Mouse (Mus musculus) megakaryocyte, embryonic 14.5 days (primary cell): Measurements from ENCODE around the gene Emc8. TPM values are rescaled to one million over a fixed set of nuclear protein-coding genes. Genes with fewer than 3 reads are reported as not detected.

Experiments
- H3K27me3 ChIP-seq: replicated peaks from 2 replicates; pipeline ENCODE3; 2012; ENCODE audit warnings: inconsistent platforms
- H3K36me3 ChIP-seq: replicated peaks from 2 replicates; pipeline ENCODE3; 2012; ENCODE audit warnings: low read length, inconsistent platforms, mixed read lengths
- H3K4me1 ChIP-seq: 2 replicates; pipeline ENCODE4 v1.6.1; 2012; ENCODE audit warnings: inconsistent platforms
- H3K4me3 ChIP-seq: replicated peaks from 2 replicates; pipeline ENCODE3; 2012; ENCODE audit warnings: moderate library complexity, mild to moderate bottlenecking, inconsistent platforms
- H3K9me3 ChIP-seq: 2 replicates; pipeline ENCODE4 v1.6.1; 2012; ENCODE audit warnings: inconsistent platforms
- FLI1 ChIP-seq: IDR thresholded peaks from 2 replicates; pipeline ENCODE4 v1.6.1; 2012; ENCODE audit warnings: low read length, inconsistent platforms, mixed read lengths
- GATA1 ChIP-seq: IDR thresholded peaks from 3 replicates; pipeline ENCODE4 v1.6.1; 2012; ENCODE audit warnings: mixed read lengths, low read length, inconsistent platforms, borderline replicate concordance
- polyA plus RNA-seq: library from polyadenylated mRNA; stranded (reverse); fragments of >175 nt; gene quantifications from 2 replicates; pipeline ENCODE4 v1.2.3, GENCODE M21; 2012; ENCODE audit warnings: low replicate concordance; ENCODE audit not compliant: insufficient read depth

Emc8 gene
- polyA plus RNA-seq, 1 experiment: 78.8 TPM

GRCm38 (mm10) chr8:120656322-120657052 is 11.9 kb downstream of the Emc8 start:
- H3K9me3 ChIP-seq: no peaks in the 10 kb centered on the region
- no peaks in the 10 kb centered on the region for H3K27me3 ChIP-seq
- H3K4me1 ChIP-seq: peaks cover 21% of the 10 kb centered on the region
- TF ChIP-seq GATA1 (no peak), FLI1 (no peak)
- H3K36me3 ChIP-seq: peaks cover 91% of the 10 kb centered on the region
- no peak overlapping the region for H3K4me3 ChIP-seq

- Histone ChIP-seq H3K36me3 (peaks cover 11% of the 10 kb centered on the region), H3K4me1 (peaks cover 8% of the 10 kb centered on the region), H3K9me3 (no peaks in the 10 kb centered on the region), H3K27me3 (peaks cover 67% of the 10 kb centered on the region), H3K4me3 (no peak within 1 kb of the TSS)
- TF ChIP-seq GATA1 (no peak), FLI1 (no peak)
These were observed 20.8 kb downstream of the Emc8 start, which contains the start of gene 1190005I06Rik for GRCm38 (mm10) chr8:120647532-120647931. Gene 1190005I06Rik (minus strand): TSS chr8:120647632.

GRCm38 (mm10) chr8:120644663-120645062 is 23.7 kb downstream of the Emc8 start:
- TF ChIP-seq GATA1: no peak
- TF ChIP-seq FLI1: no peak

GRCm38 (mm10) chr8:120642031-120642662 is 26.2 kb downstream of the Emc8 start:
- H3K27me3 ChIP-seq: peaks cover 67% of the 10 kb centered on the region
- H3K4me3 ChIP-seq: no peak overlapping the region
- H3K9me3 ChIP-seq: peaks cover 15% of the 10 kb centered on the region
- peaks cover 22% of the 10 kb centered on the region for H3K4me1 ChIP-seq
- H3K36me3 ChIP-seq: no peaks in the 10 kb centered on the region
- no peak for TF ChIP-seq GATA1
- no peak for TF ChIP-seq FLI1

More at GRCm38 (mm10) chr8:120644663-120645062, 23.7 kb downstream of the Emc8 start:
- H3K36me3 ChIP-seq: no peaks in the 10 kb centered on the region
- H3K27me3 ChIP-seq: peaks cover 74% of the 10 kb centered on the region
- H3K4me3 ChIP-seq: no peak overlapping the region
- H3K4me1 ChIP-seq: peaks cover 16% of the 10 kb centered on the region
- H3K9me3 ChIP-seq: peaks cover 5% of the 10 kb centered on the region; the same call in 1 of the 2 replicates

- H3K4me1 ChIP-seq: peaks cover 31% of the 10 kb centered on the region
- TF ChIP-seq GATA1 (no peak), FLI1 (no peak)
- H3K36me3 ChIP-seq: no peaks in the 10 kb centered on the region
- H3K9me3 ChIP-seq: peaks cover 15% of the 10 kb centered on the region
- peaks cover 66% of the 10 kb centered on the region for H3K27me3 ChIP-seq
- peak overlapping the region; percentile 59 for H3K4me3 ChIP-seq
These were observed 27.1 kb downstream of the Emc8 start for GRCm38 (mm10) chr8:120641245-120641644.

- Histone ChIP-seq H3K36me3 (no peaks in the 10 kb centered on the region), H3K9me3 (peaks cover 26% of the 10 kb centered on the region), H3K4me1 (peaks cover 49% of the 10 kb centered on the region), H3K27me3 (peaks cover 86% of the 10 kb centered on the region), H3K4me3 (peak overlapping the region; percentile 91)
- no peak for TF ChIP-seq FLI1
- TF ChIP-seq GATA1: no peak
These were observed 34.0 kb downstream of the Emc8 start for GRCm38 (mm10) chr8:120634329-120634839.

- Histone ChIP-seq H3K9me3 (peaks cover 31% of the 10 kb centered on the region), H3K36me3 (no peaks in the 10 kb centered on the region), H3K4me3 (peak overlapping the region; percentile 91), H3K27me3 (peaks cover 89% of the 10 kb centered on the region), H3K4me1 (peaks cover 49% of the 10 kb centered on the region)
- no peak for TF ChIP-seq FLI1
- no peak for TF ChIP-seq GATA1
These were observed 34.6 kb downstream of the Emc8 start for GRCm38 (mm10) chr8:120633665-120634271.

GRCm38 (mm10) chr8:120632969-120633664 is 35.3 kb downstream of the Emc8 start:
- H3K9me3 ChIP-seq: peaks cover 30% of the 10 kb centered on the region
- peaks cover 49% of the 10 kb centered on the region for H3K4me1 ChIP-seq
- H3K4me3 ChIP-seq: no peak overlapping the region
- TF ChIP-seq GATA1 (no peak), FLI1 (no peak)
- peaks cover 94% of the 10 kb centered on the region for H3K27me3 ChIP-seq
- no peaks in the 10 kb centered on the region for H3K36me3 ChIP-seq

- no peak for TF ChIP-seq GATA1
- TF ChIP-seq FLI1: no peak
- Histone ChIP-seq H3K27me3 (peaks cover 90% of the 10 kb centered on the region), H3K9me3 (peaks cover 21% of the 10 kb centered on the region), H3K4me3 (no peak overlapping the region), H3K4me1 (peaks cover 38% of the 10 kb centered on the region), H3K36me3 (no peaks in the 10 kb centered on the region)
These were observed 36.7 kb downstream of the Emc8 start for GRCm38 (mm10) chr8:120631441-120632375.
